Mouse (Mus musculus): ENCODE data around the gene Foxn3. TPM values are rescaled to one million over a fixed set of nuclear protein-coding genes. Genes with fewer than 3 reads are reported as not detected.
"Not testable (repeated sequence)": the region's sequence is repeated elsewhere in the genome, so short reads cannot be mapped to it uniquely, and the experiment has no call there.

The Foxn3 gene
- polyA plus RNA-seq, 1 experiment from 2014 or later = 66.4 TPM

GRCm38 (mm10) chr12:99205734-99206133 lies 357.6 kb downstream of the Foxn3 start:
- no peak overlapping the region for H3K9ac ChIP-seq (ENCODE audit: low read depth, low read length)
- H3K4me1 ChIP-seq (ENCODE audit: control insufficient read depth, insufficient read depth, low read length) = peaks cover 3% of the 10 kb centered on the region; the same call in 1 of the 2 replicates
- 98% methylated on average over 8 of the region's 8 CpGs for WGBS
- no peak overlapping the region for H3K27ac ChIP-seq (ENCODE audit: low read length)
- no peaks in the 10 kb centered on the region for H3K27me3 ChIP-seq (ENCODE audit: control insufficient read depth, insufficient read depth, low read depth, low read length)
- H3K4me2 ChIP-seq (ENCODE audit: low read length) = no peak overlapping the region
- no peaks in the 10 kb centered on the region for H3K9me3 ChIP-seq (replicated peaks; ENCODE audit: control insufficient read depth, low read length, poor library complexity, severe bottlenecking)
- ATAC-seq = no peak
- H3K4me3 ChIP-seq (ENCODE audit: low read depth, low read length) = no peak overlapping the region
- no peaks in the 10 kb centered on the region for H3K36me3 ChIP-seq (ENCODE audit: control insufficient read depth, insufficient read depth, low read length)

DNA sequence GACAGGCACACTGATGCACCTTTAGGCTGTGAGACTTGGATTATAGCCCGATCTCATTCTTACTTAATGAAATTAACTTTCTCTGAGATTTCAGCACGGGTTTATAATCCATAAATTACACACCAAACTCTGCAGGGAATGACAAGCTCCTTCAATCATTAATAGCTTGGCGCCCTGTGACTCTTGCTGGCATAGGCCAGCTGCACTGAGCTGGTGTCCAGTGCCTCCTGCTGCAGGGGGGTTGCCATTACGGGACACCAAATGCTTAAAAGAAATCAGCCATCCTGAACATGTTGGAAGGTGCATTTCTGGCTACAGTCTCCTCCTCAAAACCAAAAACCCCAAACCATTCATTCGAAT lies 364.3 kb downstream of the Foxn3 start:
- 0 out of 2 replicates have a peak, but pooled peaks cover 7% of the 10 kb centered on the region for H3K4me1 ChIP-seq (ENCODE audit: control insufficient read depth, insufficient read depth, low read length)
- no peak overlapping the region for H3K9ac ChIP-seq (ENCODE audit: low read depth, low read length)
- no peaks in the 10 kb centered on the region for H3K9me3 ChIP-seq (replicated peaks; ENCODE audit: control insufficient read depth, low read length, poor library complexity, severe bottlenecking)
- no peak overlapping the region for H3K4me2 ChIP-seq (ENCODE audit: low read length)
- no peaks in the 10 kb centered on the region for H3K36me3 ChIP-seq (ENCODE audit: control insufficient read depth, insufficient read depth, low read length)
- no peak overlapping the region for H3K4me3 ChIP-seq (ENCODE audit: low read depth, low read length)
- no peak for ATAC-seq
- H3K27me3 ChIP-seq (ENCODE audit: control insufficient read depth, insufficient read depth, low read depth, low read length) = no peaks in the 10 kb centered on the region
- WGBS = 75% methylated on average over 5 of the region's 5 CpGs
- no peak overlapping the region for H3K27ac ChIP-seq (ENCODE audit: low read length)

DNA sequence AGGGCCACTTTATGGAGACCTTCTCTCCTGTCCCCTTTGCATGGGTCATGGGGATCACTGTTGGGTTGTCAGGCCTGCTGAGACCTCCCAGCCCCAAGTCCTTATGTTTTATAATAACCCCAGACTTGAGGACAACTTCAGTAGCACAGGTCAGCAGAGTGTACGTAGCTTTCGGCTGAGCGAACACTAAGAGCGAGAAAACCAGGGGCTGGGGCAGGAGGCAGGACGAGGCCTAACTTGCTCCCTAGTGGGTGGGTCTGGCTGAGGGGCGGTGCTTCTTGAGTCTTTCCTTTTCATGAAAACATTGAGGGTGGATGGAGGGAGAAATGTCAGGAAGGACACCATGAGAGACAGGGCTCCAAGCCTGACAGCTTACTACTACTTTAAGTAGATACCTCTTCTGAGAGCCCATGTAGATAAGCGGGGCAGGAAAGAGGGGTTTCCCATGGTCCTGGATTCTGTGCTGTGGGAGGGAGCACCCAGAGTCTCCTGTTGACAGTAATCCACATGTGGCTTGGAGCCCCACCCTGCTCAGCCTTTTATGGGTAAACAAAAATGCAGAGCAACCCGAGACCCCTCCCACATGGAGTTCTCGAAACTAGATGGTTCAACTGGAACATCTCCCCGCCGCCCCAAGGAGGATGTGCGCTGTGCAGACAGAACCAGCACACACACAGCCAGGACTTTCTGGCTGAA lies 364.8 kb downstream of the Foxn3 start:
- no peak for ATAC-seq
- Histone ChIP-seq H3K27me3 (ENCODE audit: control insufficient read depth, insufficient read depth, low read depth, low read length) (no peaks in the 10 kb centered on the region), H3K9ac (ENCODE audit: low read depth, low read length) (no peak overlapping the region), H3K36me3 (ENCODE audit: control insufficient read depth, insufficient read depth, low read length) (no peaks in the 10 kb centered on the region), H3K9me3 (replicated peaks; ENCODE audit: control insufficient read depth, low read length, poor library complexity, severe bottlenecking) (no peaks in the 10 kb centered on the region), H3K27ac (ENCODE audit: low read length) (no peak overlapping the region), H3K4me3 (ENCODE audit: low read depth, low read length) (no peak overlapping the region), H3K4me2 (ENCODE audit: low read length) (no peak overlapping the region), H3K4me1 (ENCODE audit: control insufficient read depth, insufficient read depth, low read length) (0 out of 2 replicates have a peak, but pooled peaks cover 7% of the 10 kb centered on the region)
- WGBS = 86% methylated on average over 12 of the region's 12 CpGs

- Histone ChIP-seq H3K9me3 (replicated peaks; ENCODE audit: control insufficient read depth, low read length, poor library complexity, severe bottlenecking) (no peaks in the 10 kb centered on the region), H3K36me3 (ENCODE audit: control insufficient read depth, insufficient read depth, low read length) (no peaks in the 10 kb centered on the region), H3K27ac (ENCODE audit: low read length) (no peak overlapping the region), H3K4me1 (ENCODE audit: control insufficient read depth, insufficient read depth, low read length) (0 out of 2 replicates have a peak, but pooled peaks cover 7% of the 10 kb centered on the region), H3K4me2 (ENCODE audit: low read length) (no peak overlapping the region), H3K4me3 (ENCODE audit: low read depth, low read length) (no peak overlapping the region), H3K9ac (ENCODE audit: low read depth, low read length) (no peak overlapping the region), H3K27me3 (ENCODE audit: control insufficient read depth, insufficient read depth, low read depth, low read length) (no peaks in the 10 kb centered on the region)
- WGBS = 67% methylated on average over 7 of the region's 7 CpGs
- no peak for ATAC-seq
Measured at GRCm38 (mm10) chr12:99197031-99197430, 366.4 kb downstream of the Foxn3 start.

- H3K9me3 ChIP-seq (replicated peaks; ENCODE audit: control insufficient read depth, low read length, poor library complexity, severe bottlenecking) = no peaks in the 10 kb centered on the region
- no peak overlapping the region for H3K27ac ChIP-seq (ENCODE audit: low read length)
- no peak overlapping the region for H3K4me2 ChIP-seq (ENCODE audit: low read length)
- ATAC-seq = no peak
- 73% methylated on average over 5 of the region's 5 CpGs for WGBS
- 0 out of 2 replicates have a peak, but pooled peaks cover 7% of the 10 kb centered on the region for H3K4me1 ChIP-seq (ENCODE audit: control insufficient read depth, insufficient read depth, low read length)
- no peak overlapping the region for H3K4me3 ChIP-seq (ENCODE audit: low read depth, low read length)
- H3K36me3 ChIP-seq (ENCODE audit: control insufficient read depth, insufficient read depth, low read length) = no peaks in the 10 kb centered on the region
- no peaks in the 10 kb centered on the region for H3K27me3 ChIP-seq (ENCODE audit: control insufficient read depth, insufficient read depth, low read depth, low read length)
- H3K9ac ChIP-seq (ENCODE audit: low read depth, low read length) = no peak overlapping the region
Measured at GRCm38 (mm10) chr12:99195655-99196054, 367.7 kb downstream of the Foxn3 start.

- H3K9me3 ChIP-seq (replicated peaks; ENCODE audit: control insufficient read depth, low read length, poor library complexity, severe bottlenecking); H3K36me3 ChIP-seq (ENCODE audit: control insufficient read depth, insufficient read depth, low read length); H3K4me2 ChIP-seq (ENCODE audit: low read length); H3K9ac ChIP-seq (ENCODE audit: low read depth, low read length); H3K4me1 ChIP-seq (ENCODE audit: control insufficient read depth, insufficient read depth, low read length); ATAC-seq; H3K27me3 ChIP-seq (ENCODE audit: control insufficient read depth, insufficient read depth, low read depth, low read length); H3K27ac ChIP-seq (ENCODE audit: low read length); H3K4me3 ChIP-seq (ENCODE audit: low read depth, low read length): not testable (repeated sequence)
- 91% methylated on average over 17 of the region's 17 CpGs for WGBS
Measured at GRCm38 (mm10) chr12:99194120-99194519, 369.3 kb downstream of the Foxn3 start.

DNA sequence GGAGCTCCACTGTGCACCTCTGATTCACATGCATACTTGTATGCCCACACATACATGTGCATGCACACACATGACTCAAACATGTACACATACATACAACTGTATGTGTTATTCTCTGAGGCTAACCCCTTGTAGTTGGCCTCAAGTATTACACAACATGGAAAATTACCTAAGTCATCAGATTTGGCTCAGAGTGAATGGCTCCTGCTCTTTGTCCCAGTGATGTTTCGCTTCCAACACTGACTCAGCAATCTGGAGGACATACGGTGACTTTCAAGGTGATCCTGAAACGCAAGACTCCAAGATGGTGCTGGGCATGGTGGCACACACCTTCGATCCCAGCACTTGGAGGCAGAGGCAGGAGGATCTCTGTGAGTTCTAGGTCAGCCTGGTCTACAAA lies 375.7 kb downstream of the Foxn3 start:
- Histone ChIP-seq H3K36me3 (ENCODE audit: control insufficient read depth, insufficient read depth, low read length) (no peaks in the 10 kb centered on the region), H3K4me3 (ENCODE audit: low read depth, low read length) (no peak overlapping the region), H3K4me2 (ENCODE audit: low read length) (no peak overlapping the region), H3K9ac (ENCODE audit: low read depth, low read length) (no peak overlapping the region), H3K27ac (ENCODE audit: low read length) (no peak overlapping the region), H3K27me3 (ENCODE audit: control insufficient read depth, insufficient read depth, low read depth, low read length) (no peaks in the 10 kb centered on the region), H3K4me1 (ENCODE audit: control insufficient read depth, insufficient read depth, low read length) (0 out of 2 replicates have a peak, but pooled peaks cover 3% of the 10 kb centered on the region), H3K9me3 (replicated peaks; ENCODE audit: control insufficient read depth, low read length, poor library complexity, severe bottlenecking) (no peaks in the 10 kb centered on the region)
- no peak for ATAC-seq
- 95% methylated on average over 4 of the region's 4 CpGs for WGBS

DNA sequence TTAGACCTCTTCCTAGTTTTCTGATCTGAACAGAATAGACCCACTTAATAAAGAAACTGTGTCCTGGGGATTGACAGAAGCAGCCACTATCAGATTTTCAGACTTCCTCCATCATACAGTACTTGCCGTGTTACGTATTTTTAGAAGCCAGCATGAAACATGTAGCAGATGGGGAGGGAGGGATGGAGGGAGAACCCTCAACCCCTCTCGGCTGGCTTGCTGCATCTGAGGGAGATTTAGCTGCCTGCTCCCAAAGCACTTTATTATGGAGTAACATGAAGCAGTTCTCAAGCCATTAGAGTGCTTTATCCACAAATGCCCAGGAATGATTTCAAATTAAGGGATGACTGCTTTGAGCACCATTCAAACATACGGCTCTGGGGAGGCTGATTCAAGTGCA lies 377.1 kb downstream of the Foxn3 start:
- Histone ChIP-seq H3K27ac (ENCODE audit: low read length) (no peak overlapping the region), H3K4me1 (ENCODE audit: control insufficient read depth, insufficient read depth, low read length) (0 out of 2 replicates have a peak, but pooled peaks cover 3% of the 10 kb centered on the region), H3K27me3 (ENCODE audit: control insufficient read depth, insufficient read depth, low read depth, low read length) (no peaks in the 10 kb centered on the region), H3K4me3 (ENCODE audit: low read depth, low read length) (no peak overlapping the region), H3K4me2 (ENCODE audit: low read length) (no peak overlapping the region), H3K36me3 (ENCODE audit: control insufficient read depth, insufficient read depth, low read length) (no peaks in the 10 kb centered on the region), H3K9ac (ENCODE audit: low read depth, low read length) (no peak overlapping the region), H3K9me3 (replicated peaks; ENCODE audit: control insufficient read depth, low read length, poor library complexity, severe bottlenecking) (no peaks in the 10 kb centered on the region)
- no peak for ATAC-seq
- WGBS = 28% methylated on average over 4 of the region's 4 CpGs

DNA sequence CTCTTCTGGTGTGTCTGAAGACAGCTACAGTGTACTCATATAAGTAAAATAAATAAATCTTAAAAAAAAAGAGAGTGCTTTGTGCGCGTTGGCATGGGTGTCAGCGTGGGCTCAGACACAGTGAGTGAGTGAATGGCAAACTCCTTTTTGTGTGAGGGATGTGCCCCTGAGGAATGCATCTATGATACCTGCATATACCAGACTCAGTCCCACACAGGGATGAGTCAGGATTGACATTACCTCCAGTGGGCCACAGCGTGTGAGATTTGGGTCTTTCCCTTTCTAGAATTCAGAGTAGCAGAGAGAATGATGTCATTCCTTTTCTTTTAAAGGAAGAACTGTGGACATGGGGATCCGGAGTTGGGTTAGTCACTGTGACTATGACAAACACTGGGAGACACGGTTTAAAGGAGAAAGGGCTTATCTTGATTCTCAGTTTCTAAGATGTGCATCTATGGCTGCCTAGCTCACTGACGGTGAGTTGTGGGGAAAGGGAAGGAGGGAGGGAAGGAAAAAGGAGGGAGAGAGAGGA lies 380.1 kb downstream of the Foxn3 start:
- H3K4me3 ChIP-seq (ENCODE audit: low read depth, low read length) = no peak overlapping the region
- H3K9me3 ChIP-seq (replicated peaks; ENCODE audit: control insufficient read depth, low read length, poor library complexity, severe bottlenecking) = no peaks in the 10 kb centered on the region
- H3K36me3 ChIP-seq (ENCODE audit: control insufficient read depth, insufficient read depth, low read length) = no peaks in the 10 kb centered on the region
- 0 out of 2 replicates have a peak, but pooled peaks cover 3% of the 10 kb centered on the region for H3K4me1 ChIP-seq (ENCODE audit: control insufficient read depth, insufficient read depth, low read length)
- no peak overlapping the region for H3K27ac ChIP-seq (ENCODE audit: low read length)
- no peak for ATAC-seq
- H3K27me3 ChIP-seq (ENCODE audit: control insufficient read depth, insufficient read depth, low read depth, low read length) = no peaks in the 10 kb centered on the region
- 86% methylated on average over 7 of the region's 7 CpGs for WGBS
- H3K4me2 ChIP-seq (ENCODE audit: low read length) = no peak overlapping the region
- H3K9ac ChIP-seq (ENCODE audit: low read depth, low read length) = no peak overlapping the region

Data from midbrain, embryonic 16.5 days (tissue).